Mouse (Mus musculus): ENCODE data around the gene Tcl1b1. TPM values are rescaled to one million over a fixed set of nuclear protein-coding genes. Genes with fewer than 3 reads are reported as not detected.
"Not testable (repeated sequence)": the region's sequence is repeated elsewhere in the genome, so short reads cannot be mapped to it uniquely, and the experiment has no call there.

Gene Tcl1b1
- total and polyA plus RNA-seq, 2 experiments from 2014 or later, result not detected

DNA sequence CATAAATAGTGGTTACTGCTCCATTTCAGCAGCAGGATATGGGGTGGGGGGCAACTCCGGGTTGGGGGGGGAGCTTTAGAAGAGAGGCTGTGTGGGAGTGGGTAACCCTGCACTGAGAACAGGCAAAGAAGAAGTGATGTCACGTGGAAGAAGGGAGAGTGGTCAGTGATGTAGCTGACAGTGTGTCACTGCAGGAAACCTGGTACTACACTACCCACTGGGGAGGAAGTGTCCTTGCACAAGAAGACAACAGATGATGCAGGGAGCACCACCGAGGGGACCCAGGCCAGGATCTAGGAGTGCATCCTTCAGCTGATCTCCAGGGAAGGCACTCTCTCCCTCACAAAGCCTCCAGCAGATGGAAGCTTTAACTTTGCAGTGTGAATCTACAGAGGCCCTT lies 7.2 kb downstream of the Tcl1b1 start:
- no peaks in the 10 kb centered on the region for H3K9me3 ChIP-seq (ENCODE audit: low read length)
- no peak overlapping the region for H3K9ac ChIP-seq (replicated peaks; ENCODE audit: low read length)
- H3K4me1 ChIP-seq (ENCODE audit: insufficient read depth, low read length), result no peaks in the 10 kb centered on the region
- no peak for TF ChIP-seq CTCF (IDR thresholded peaks at IDR 0.05; ENCODE audit: low read depth)
- no peaks in the 10 kb centered on the region for H3K27me3 ChIP-seq (ENCODE audit: insufficient read depth, low read length)
- no peak overlapping the region for H3K4me3 ChIP-seq (ENCODE audit: low read length)
- 63% methylated on average over 3 of the region's 3 CpGs for WGBS
- DNase-seq (ENCODE audit: low spot score), result no peak
- ATAC-seq, result no peak
- no peak overlapping the region for H3K4me2 ChIP-seq (ENCODE audit: low read depth, low read length)
- no peak overlapping the region for H3K27ac ChIP-seq
- H3K36me3 ChIP-seq (ENCODE audit: insufficient read depth, low read length), result no peaks in the 10 kb centered on the region

DNA sequence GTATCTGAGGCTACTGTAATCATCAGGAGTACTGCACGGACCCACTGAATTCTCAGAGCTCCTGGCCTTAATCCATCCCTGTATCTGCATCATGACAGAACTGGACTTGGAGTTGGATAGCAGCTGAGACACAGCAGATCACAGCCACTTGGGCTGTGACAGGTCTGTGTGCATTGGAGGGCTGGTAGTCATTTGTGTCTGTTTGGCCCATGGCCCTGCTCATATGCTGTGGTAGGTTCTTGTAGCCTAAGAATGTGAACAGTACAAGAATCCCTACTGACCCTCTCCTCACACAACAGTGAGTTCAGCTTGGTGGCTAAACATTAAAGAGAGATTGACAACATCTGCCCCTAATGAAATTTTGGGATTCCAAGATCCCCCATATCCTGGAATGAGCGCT lies 13.9 kb downstream of the Tcl1b1 start:
- H3K27ac ChIP-seq, result no peak overlapping the region
- WGBS, result 90% methylated on average over 2 of the region's 2 CpGs
- H3K36me3 ChIP-seq (ENCODE audit: insufficient read depth, low read length), result no peaks in the 10 kb centered on the region
- no peak for TF ChIP-seq CTCF (IDR thresholded peaks at IDR 0.05; ENCODE audit: low read depth)
- no peaks in the 10 kb centered on the region for H3K27me3 ChIP-seq (ENCODE audit: insufficient read depth, low read length)
- H3K4me3 ChIP-seq (ENCODE audit: low read length), result no peak overlapping the region
- DNase-seq (ENCODE audit: low spot score), result no peak
- no peak overlapping the region for H3K4me2 ChIP-seq (ENCODE audit: low read depth, low read length)
- H3K9ac ChIP-seq (replicated peaks; ENCODE audit: low read length), result no peak overlapping the region
- ATAC-seq, result no peak
- H3K4me1 ChIP-seq (ENCODE audit: insufficient read depth, low read length), result no peaks in the 10 kb centered on the region
- no peaks in the 10 kb centered on the region for H3K9me3 ChIP-seq (ENCODE audit: low read length)

GRCm38 (mm10) chr12:105174318-105174717 lies 14.8 kb downstream of the Tcl1b1 start:
- not testable (repeated sequence) for H3K9me3 ChIP-seq (ENCODE audit: low read length); H3K27ac ChIP-seq; H3K9ac ChIP-seq (replicated peaks; ENCODE audit: low read length); H3K36me3 ChIP-seq (ENCODE audit: insufficient read depth, low read length); DNase-seq (ENCODE audit: low spot score); H3K4me2 ChIP-seq (ENCODE audit: low read depth, low read length); H3K27me3 ChIP-seq (ENCODE audit: insufficient read depth, low read length); H3K4me1 ChIP-seq (ENCODE audit: insufficient read depth, low read length); ATAC-seq; H3K4me3 ChIP-seq (ENCODE audit: low read length)
- 28% methylated on average over 2 of the region's 2 CpGs for WGBS
- TF ChIP-seq CTCF (IDR thresholded peaks at IDR 0.05; ENCODE audit: low read depth), result peak; percentile 42

DNA sequence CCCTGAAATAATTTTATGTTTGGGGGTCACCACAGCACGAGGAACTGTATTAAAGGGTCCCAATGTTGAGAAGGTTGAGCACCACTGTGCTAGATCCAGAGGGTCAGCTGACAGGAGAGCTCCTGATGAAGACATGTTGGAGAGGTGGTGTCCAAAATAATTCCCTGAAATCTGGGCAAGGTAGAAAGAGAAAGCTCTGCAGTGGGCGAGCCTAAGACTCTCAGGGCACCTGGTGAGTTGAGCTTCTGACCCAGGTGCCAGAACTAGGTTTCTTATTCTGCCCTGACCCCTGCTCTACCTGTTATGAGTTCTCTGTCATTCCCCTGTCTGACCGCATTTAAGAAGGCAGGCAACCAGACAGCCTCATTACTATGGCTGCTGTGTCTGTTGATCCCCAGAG lies 16.6 kb downstream of the Tcl1b1 start, which contains the start of gene Tcl1b5:
Gene Tcl1b5, plus strand, starts transcription at position 301 of the 400 bp plus-strand sequence.
- H3K4me3 ChIP-seq (ENCODE audit: low read length); H3K27me3 ChIP-seq (ENCODE audit: insufficient read depth, low read length); DNase-seq (ENCODE audit: low spot score); H3K9ac ChIP-seq (replicated peaks; ENCODE audit: low read length); H3K4me2 ChIP-seq (ENCODE audit: low read depth, low read length); H3K9me3 ChIP-seq (ENCODE audit: low read length); ATAC-seq; H3K4me1 ChIP-seq (ENCODE audit: insufficient read depth, low read length); H3K36me3 ChIP-seq (ENCODE audit: insufficient read depth, low read length); H3K27ac ChIP-seq: not testable (repeated sequence)
- 79% methylated on average over 3 of the region's 3 CpGs for WGBS

DNA sequence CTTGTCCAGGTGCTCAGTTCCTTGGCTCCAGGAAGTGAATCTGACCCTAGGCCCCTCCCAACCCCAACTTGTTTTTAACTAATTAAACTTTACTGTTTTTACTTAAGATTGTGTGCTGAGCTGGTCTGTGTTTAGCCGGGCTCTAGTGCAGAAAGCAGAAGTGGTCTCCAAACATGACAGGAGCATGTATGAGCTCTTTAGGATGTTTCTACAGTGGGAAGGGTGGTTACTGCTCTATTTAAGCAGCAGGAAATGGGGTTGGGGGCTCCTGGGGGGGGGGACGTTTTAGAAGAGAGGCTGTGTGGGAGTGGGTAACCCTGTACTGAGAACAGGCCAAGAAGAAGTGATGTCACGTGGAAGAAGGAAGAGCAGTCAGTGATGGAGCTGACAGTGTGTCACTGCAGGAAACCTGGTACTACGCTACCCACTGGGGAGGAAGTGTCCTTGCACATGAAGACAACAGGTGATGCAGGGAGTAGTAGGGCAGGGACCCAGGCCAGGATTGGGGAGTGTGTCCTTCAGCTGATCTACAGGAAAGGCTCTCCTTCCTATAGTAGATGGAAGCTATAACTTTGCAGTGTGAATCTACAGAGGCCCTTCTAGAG lies 21.7 kb downstream of the Tcl1b1 start:
- H3K4me2 ChIP-seq (ENCODE audit: low read depth, low read length); H3K4me3 ChIP-seq (ENCODE audit: low read length); H3K27ac ChIP-seq; H3K27me3 ChIP-seq (ENCODE audit: insufficient read depth, low read length); H3K36me3 ChIP-seq (ENCODE audit: insufficient read depth, low read length); H3K9me3 ChIP-seq (ENCODE audit: low read length); DNase-seq (ENCODE audit: low spot score); ATAC-seq; H3K9ac ChIP-seq (replicated peaks; ENCODE audit: low read length); H3K4me1 ChIP-seq (ENCODE audit: insufficient read depth, low read length): not testable (repeated sequence)
- WGBS, result 76% methylated on average over 4 of the region's 4 CpGs

- TF ChIP-seq CTCF (IDR thresholded peaks at IDR 0.05; ENCODE audit: low read depth), result peak; percentile 49
- DNase-seq (ENCODE audit: low spot score); H3K9ac ChIP-seq (replicated peaks; ENCODE audit: low read length); H3K9me3 ChIP-seq (ENCODE audit: low read length); H3K4me3 ChIP-seq (ENCODE audit: low read length); ATAC-seq; H3K36me3 ChIP-seq (ENCODE audit: insufficient read depth, low read length); H3K4me1 ChIP-seq (ENCODE audit: insufficient read depth, low read length); H3K27ac ChIP-seq; H3K4me2 ChIP-seq (ENCODE audit: low read depth, low read length); H3K27me3 ChIP-seq (ENCODE audit: insufficient read depth, low read length): not testable (repeated sequence)
- WGBS, result 47% methylated on average over 2 of the region's 2 CpGs
Measured at GRCm38 (mm10) chr12:105188980-105189379, 29.5 kb downstream of the Tcl1b1 start.

DNA sequence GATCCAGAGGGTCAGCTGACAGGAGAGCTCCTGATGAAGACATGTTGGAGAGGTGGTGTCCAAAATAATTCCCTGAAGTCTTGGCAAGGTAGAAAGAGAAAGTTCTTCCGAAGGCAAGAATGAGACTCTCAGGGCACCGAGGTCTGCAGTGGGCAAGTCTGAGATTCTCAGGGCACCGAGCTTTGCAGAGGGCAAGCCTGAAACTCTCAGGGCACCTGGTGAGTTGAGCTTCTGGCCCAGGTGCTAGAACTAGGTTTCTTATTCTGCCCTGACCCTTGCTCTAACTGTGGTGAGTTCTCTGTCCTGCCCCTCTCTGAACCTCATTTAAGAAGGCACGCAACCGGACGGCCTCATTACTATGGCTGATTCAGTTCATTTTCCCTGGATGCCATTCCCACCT lies 31.3 kb downstream of the Tcl1b1 start, which contains the start of gene Tcl1b3:
Gene Tcl1b3, plus strand, starts transcription at position 301 of the 400 bp plus-strand sequence.
- not testable (repeated sequence) for H3K4me2 ChIP-seq (ENCODE audit: low read depth, low read length); H3K27ac ChIP-seq; H3K27me3 ChIP-seq (ENCODE audit: insufficient read depth, low read length); H3K9ac ChIP-seq (replicated peaks; ENCODE audit: low read length); H3K9me3 ChIP-seq (ENCODE audit: low read length); H3K4me1 ChIP-seq (ENCODE audit: insufficient read depth, low read length); H3K36me3 ChIP-seq (ENCODE audit: insufficient read depth, low read length); H3K4me3 ChIP-seq (ENCODE audit: low read length); ATAC-seq; DNase-seq (ENCODE audit: low spot score)
- 91% methylated on average over 6 of the region's 6 CpGs for whole genome bisulfite sequencing

- 15% methylated on average over 7 of the region's 7 CpGs for WGBS
- not testable (repeated sequence) for H3K4me2 ChIP-seq (ENCODE audit: low read depth, low read length); DNase-seq (ENCODE audit: low spot score); H3K27me3 ChIP-seq (ENCODE audit: insufficient read depth, low read length); H3K9ac ChIP-seq (replicated peaks; ENCODE audit: low read length); H3K9me3 ChIP-seq (ENCODE audit: low read length); H3K4me3 ChIP-seq (ENCODE audit: low read length); H3K36me3 ChIP-seq (ENCODE audit: insufficient read depth, low read length); H3K4me1 ChIP-seq (ENCODE audit: insufficient read depth, low read length); H3K27ac ChIP-seq
- 0 out of 2 replicates have a peak, but pooled peaks have one; percentile 32 for ATAC-seq
Measured at GRCm38 (mm10) chr12:105199684-105200497, 40.4 kb downstream of the Tcl1b1 start.

GRCm38 (mm10) chr12:105201657-105202056 lies 42.2 kb downstream of the Tcl1b1 start, which contains the start of gene Tcl1b4:
TSS of gene Tcl1b4 (plus strand) at chr12:105201957.
- not testable (repeated sequence) for H3K27me3 ChIP-seq (ENCODE audit: insufficient read depth, low read length); H3K27ac ChIP-seq; H3K4me3 ChIP-seq (ENCODE audit: low read length); H3K4me1 ChIP-seq (ENCODE audit: insufficient read depth, low read length); H3K9ac ChIP-seq (replicated peaks; ENCODE audit: low read length); H3K36me3 ChIP-seq (ENCODE audit: insufficient read depth, low read length); DNase-seq (ENCODE audit: low spot score); H3K9me3 ChIP-seq (ENCODE audit: low read length); H3K4me2 ChIP-seq (ENCODE audit: low read depth, low read length); ATAC-seq
- 92% methylated on average over 1 of the region's 1 CpGs for WGBS

All from hindbrain, postnatal 0 days (tissue).